ENCODE assay signal across 8 mouse cellular contexts in genomic region chr7:28277237-28277614, GRCm38 (mm10). TPM values are rescaled to one million over a fixed set of nuclear protein-coding genes. Genes with fewer than 3 reads are reported as not detected.
A peak's percentile ranks its signal among the peaks of the same experiment; 100 is the strongest.
DNase-seq lines count a peak whose midpoint lies in the region; ATAC-seq lines count a peak whose summit lies in the region.

No protein-coding gene starts in this region.

- H3K4me2 ChIP-seq in liver, embryonic 11.5 days: 0 out of 2 replicates have a peak overlapping the region, but pooled peaks have one; percentile 94
- H3K4me2 ChIP-seq in embryonic facial prominence, embryonic 13.5 days: no peak overlapping the region
- H3K4me2 ChIP-seq in hindbrain, embryonic 15.5 days: no peak overlapping the region
- H3K4me2 ChIP-seq in midbrain, embryonic 15.5 days: no peak overlapping the region

- H3K27me3 ChIP-seq in liver, embryonic 11.5 days (replicated peaks; ENCODE audit: control insufficient read depth, insufficient read depth, low read length): no peaks in the 10 kb centered on the region
- no peaks in the 10 kb centered on the region for H3K27me3 ChIP-seq in embryonic facial prominence, embryonic 13.5 days
- H3K27me3 ChIP-seq in hindbrain, embryonic 15.5 days: no peaks in the 10 kb centered on the region
- no peaks in the 10 kb centered on the region for H3K27me3 ChIP-seq in midbrain, embryonic 15.5 days (replicated peaks)

- no peak overlapping the region for H3K27ac ChIP-seq in liver, embryonic 11.5 days (ENCODE audit: low read depth, low read length)
- no peak overlapping the region for H3K27ac ChIP-seq in embryonic facial prominence, embryonic 13.5 days
- H3K27ac ChIP-seq in hindbrain, embryonic 15.5 days (replicated peaks): no peak overlapping the region
- H3K27ac ChIP-seq in midbrain, embryonic 15.5 days: no peak overlapping the region

- no peak overlapping the region; the same call in 1 of the 2 replicates for H3K4me3 ChIP-seq in liver, embryonic 11.5 days (ENCODE audit: low read depth, low read length)
- H3K4me3 ChIP-seq in embryonic facial prominence, embryonic 13.5 days: peak overlapping the region; percentile 72; the same call in 1 of the 2 replicates
- H3K4me3 ChIP-seq in hindbrain, embryonic 15.5 days: peak overlapping the region; percentile 75; the same call in 1 of the 2 replicates
- 0 out of 2 replicates have a peak overlapping the region, but pooled peaks have one; percentile 62 for H3K4me3 ChIP-seq in midbrain, embryonic 15.5 days

- no peak for ATAC-seq in liver, embryonic 11.5 days (replicated peaks; ENCODE audit: low FRiP score)
- 0 out of 2 replicates have a peak, but pooled peaks have one; percentile 1 for ATAC-seq in embryonic facial prominence, embryonic 13.5 days (ENCODE audit: insufficient number of reproducible peaks, insufficient read depth, low FRiP score, low TSS enrichment, low read depth)
- peak; percentile 20; the same call in 1 of the 2 replicates for ATAC-seq in hindbrain, embryonic 15.5 days (ENCODE audit: low FRiP score, low read depth)
- ATAC-seq in midbrain, embryonic 15.5 days (replicated peaks): peak; percentile 51; the same call in 1 of the 2 replicates

- no peak overlapping the region for H3K9ac ChIP-seq in liver, embryonic 11.5 days (ENCODE audit: low read depth, low read length)
- no peak overlapping the region for H3K9ac ChIP-seq in embryonic facial prominence, embryonic 13.5 days
- H3K9ac ChIP-seq in hindbrain, embryonic 15.5 days: no peak overlapping the region
- H3K9ac ChIP-seq in midbrain, embryonic 15.5 days: no peak overlapping the region

- H3K36me3 ChIP-seq in liver, embryonic 11.5 days (ENCODE audit: control insufficient read depth, insufficient read depth, low read length): no peaks in the 10 kb centered on the region
- peaks cover 17% of the 10 kb centered on the region for H3K36me3 ChIP-seq in embryonic facial prominence, embryonic 13.5 days
- H3K36me3 ChIP-seq in hindbrain, embryonic 15.5 days: peaks cover 5% of the 10 kb centered on the region; the same call in 1 of the 2 replicates
- H3K36me3 ChIP-seq in midbrain, embryonic 15.5 days (replicated peaks): peaks cover 8% of the 10 kb centered on the region; the same call in 1 of the 2 replicates

- DNase-seq in liver, embryonic 11.5 days (ENCODE audit: low spot score): no peak
- DNase-seq in liver: no peak
- DNase-seq in urinary bladder, postnatal 10 days (ENCODE audit: low spot score): no peak
- DNase-seq in testis, postnatal 14 days (ENCODE audit: low spot score): no peak
- no peak for DNase-seq in T-cell, adult 2 months (ENCODE audit: low spot score)

- WGBS in liver, embryonic 11.5 days: 54% methylated on average over 8 of the region's 8 CpGs
- WGBS in embryonic facial prominence, embryonic 13.5 days: 58% methylated on average over 8 of the region's 8 CpGs
- WGBS in hindbrain, embryonic 15.5 days: 60% methylated on average over 8 of the region's 8 CpGs
- WGBS in midbrain, embryonic 15.5 days: 60% methylated on average over 8 of the region's 8 CpGs

- peaks cover 7% of the 10 kb centered on the region; the same call in 1 of the 2 replicates for H3K4me1 ChIP-seq in liver, embryonic 11.5 days (replicated peaks; ENCODE audit: control insufficient read depth, insufficient read depth, low read length)
- peaks cover 9% of the 10 kb centered on the region for H3K4me1 ChIP-seq in embryonic facial prominence, embryonic 13.5 days
- peaks cover 17% of the 10 kb centered on the region for H3K4me1 ChIP-seq in hindbrain, embryonic 15.5 days (replicated peaks)
- H3K4me1 ChIP-seq in midbrain, embryonic 15.5 days: peaks cover 16% of the 10 kb centered on the region

- H3K9me3 ChIP-seq in liver, embryonic 11.5 days (ENCODE audit: control insufficient read depth, low read length): no peaks in the 10 kb centered on the region
- no peaks in the 10 kb centered on the region for H3K9me3 ChIP-seq in embryonic facial prominence, embryonic 13.5 days
- H3K9me3 ChIP-seq in hindbrain, embryonic 15.5 days: no peaks in the 10 kb centered on the region
- H3K9me3 ChIP-seq in midbrain, embryonic 15.5 days: no peaks in the 10 kb centered on the region

RNA-seq across cellular contexts. Expression of gene Eid2b, which starts 0.3 kb away (rescaled TPM):
- 5.9 and 6.5 TPM in 2 replicates for polyA plus RNA-seq in liver, embryonic 11.5 days (2014; fragmentation: Nextera tagmentation; extraction: Ambion mirVana)
- polyA plus RNA-seq in embryonic facial prominence, embryonic 13.5 days (2015; fragmentation: Nextera tagmentation; extraction: Ambion mirVana): 19.7 TPM in 2 replicates
- polyA plus RNA-seq in hindbrain, embryonic 15.5 days (2015; fragmentation: Nextera tagmentation; extraction: Ambion mirVana): 38.4 and 38.7 TPM in 2 replicates
- polyA plus RNA-seq in midbrain, embryonic 15.5 days (2015; fragmentation: Nextera tagmentation; extraction: Ambion mirVana): 44.1 and 45.1 TPM in 2 replicates

RNA-seq across cellular contexts. Expression of gene Eid2, which starts 9.5 kb away (rescaled TPM):
- 3.8 and 4.6 TPM in 2 replicates for polyA plus RNA-seq in liver, embryonic 11.5 days (2014; fragmentation: Nextera tagmentation; extraction: Ambion mirVana)
- polyA plus RNA-seq in embryonic facial prominence, embryonic 13.5 days (2015; fragmentation: Nextera tagmentation; extraction: Ambion mirVana): 3.6 TPM in 2 replicates
- 19.9 and 23.7 TPM in 2 replicates for polyA plus RNA-seq in hindbrain, embryonic 15.5 days (2015; fragmentation: Nextera tagmentation; extraction: Ambion mirVana)
- 16.4 and 21.0 TPM in 2 replicates for polyA plus RNA-seq in midbrain, embryonic 15.5 days (2015; fragmentation: Nextera tagmentation; extraction: Ambion mirVana)

RNA-seq across cellular contexts. Expression of gene Selenov, which starts 13.8 kb away (rescaled TPM):
- not detected in 2 replicates for polyA plus RNA-seq in liver, embryonic 11.5 days (2014; fragmentation: Nextera tagmentation; extraction: Ambion mirVana)
- 0.17 TPM in 1 of 2 replicates, not detected in the other for polyA plus RNA-seq in embryonic facial prominence, embryonic 13.5 days (2015; fragmentation: Nextera tagmentation; extraction: Ambion mirVana)
- 0.62 and 1.4 TPM in 2 replicates for polyA plus RNA-seq in hindbrain, embryonic 15.5 days (2015; fragmentation: Nextera tagmentation; extraction: Ambion mirVana)
- 0.92 and 1.3 TPM in 2 replicates for polyA plus RNA-seq in midbrain, embryonic 15.5 days (2015; fragmentation: Nextera tagmentation; extraction: Ambion mirVana)

RNA-seq across cellular contexts. Expression of gene Dll3, which starts 24.8 kb away (rescaled TPM):
- 0.31 and 0.62 TPM in 2 replicates for polyA plus RNA-seq in liver, embryonic 11.5 days (2014; fragmentation: Nextera tagmentation; extraction: Ambion mirVana)
- polyA plus RNA-seq in embryonic facial prominence, embryonic 13.5 days (2015; fragmentation: Nextera tagmentation; extraction: Ambion mirVana): 1.0 and 1.2 TPM in 2 replicates
- polyA plus RNA-seq in hindbrain, embryonic 15.5 days (2015; fragmentation: Nextera tagmentation; extraction: Ambion mirVana): 18.4 and 26.9 TPM in 2 replicates
- 22.6 and 23.1 TPM in 2 replicates for polyA plus RNA-seq in midbrain, embryonic 15.5 days (2015; fragmentation: Nextera tagmentation; extraction: Ambion mirVana)

RNA-seq across cellular contexts. Expression of gene Timm50, which starts 34.6 kb away (rescaled TPM):
- 217 and 224 TPM in 2 replicates for polyA plus RNA-seq in liver, embryonic 11.5 days (2014; fragmentation: Nextera tagmentation; extraction: Ambion mirVana)
- polyA plus RNA-seq in embryonic facial prominence, embryonic 13.5 days (2015; fragmentation: Nextera tagmentation; extraction: Ambion mirVana): 133 and 134 TPM in 2 replicates
- 129 and 131 TPM in 2 replicates for polyA plus RNA-seq in hindbrain, embryonic 15.5 days (2015; fragmentation: Nextera tagmentation; extraction: Ambion mirVana)
- 129 and 136 TPM in 2 replicates for polyA plus RNA-seq in midbrain, embryonic 15.5 days (2015; fragmentation: Nextera tagmentation; extraction: Ambion mirVana)
